Mouse (Mus musculus): ENCODE results near the gene Kif24. TPM values are rescaled to one million over a fixed set of nuclear protein-coding genes. Genes with fewer than 3 reads are reported as not detected.

The Kif24 gene
- polyA plus RNA-seq, 1 experiment from 2014 or later, result 9.6 TPM

DNA sequence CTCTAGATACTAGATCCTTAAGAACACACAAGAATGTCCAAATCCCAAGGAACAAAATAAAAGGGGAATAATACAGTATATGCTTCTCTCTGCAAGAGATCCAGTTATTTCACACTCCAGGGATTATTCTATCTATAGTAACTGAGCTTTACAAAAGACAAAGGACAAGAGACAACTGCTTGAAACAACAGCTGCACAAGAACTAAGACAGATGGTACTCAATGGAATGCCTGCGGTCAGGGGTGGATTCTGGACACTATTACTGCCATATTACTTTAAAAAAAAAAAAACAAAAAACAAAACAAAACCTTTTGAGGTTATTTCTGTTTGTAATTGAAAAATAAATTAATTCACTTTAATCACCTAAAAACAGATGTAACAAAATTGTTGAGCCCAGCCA lies 4.0 kb downstream of the Kif24 start:
- H3K9ac ChIP-seq, result no peak overlapping the region
- ATAC-seq (ENCODE audit: low FRiP score), result no peak
- H3K9me3 ChIP-seq (replicated peaks), result no peaks in the 10 kb centered on the region
- no peaks in the 10 kb centered on the region for H3K27me3 ChIP-seq
- no peaks in the 10 kb centered on the region for H3K36me3 ChIP-seq
- no peak overlapping the region for H3K4me3 ChIP-seq
- H3K27ac ChIP-seq, result no peak overlapping the region
- 92% methylated on average over 1 of the region's 1 CpGs for WGBS
- H3K4me1 ChIP-seq, result peaks cover 8% of the 10 kb centered on the region; the same call in 1 of the 2 replicates
- H3K4me2 ChIP-seq (replicated peaks), result no peak overlapping the region

DNA sequence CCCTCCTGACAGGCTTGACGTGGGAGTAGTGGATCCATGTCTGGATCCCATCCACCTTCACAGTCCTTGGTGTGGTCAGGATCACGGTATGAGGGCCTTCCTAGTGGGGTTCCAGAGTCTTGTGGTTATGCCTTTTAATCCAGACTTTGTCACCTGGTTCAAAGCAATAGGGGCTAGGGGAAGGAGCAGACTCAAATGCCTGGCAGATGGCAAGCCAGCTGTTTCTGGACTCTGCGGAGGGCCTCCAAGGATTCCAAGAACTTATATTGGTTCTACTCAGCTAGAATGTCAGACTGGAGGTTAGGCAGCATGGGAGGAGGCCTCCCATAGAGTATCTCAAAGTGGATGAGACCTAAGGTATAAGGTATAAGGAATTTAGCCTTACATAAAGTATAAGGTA lies 17.1 kb downstream of the Kif24 start:
- Histone ChIP-seq H3K4me3 (no peak overlapping the region), H3K9me3 (replicated peaks) (no peaks in the 10 kb centered on the region), H3K4me1 (no peaks in the 10 kb centered on the region), H3K27ac (no peak overlapping the region), H3K4me2 (replicated peaks) (no peak overlapping the region), H3K27me3 (no peaks in the 10 kb centered on the region), H3K36me3 (no peaks in the 10 kb centered on the region), H3K9ac (no peak overlapping the region)
- ATAC-seq (ENCODE audit: low FRiP score), result no peak
- 96% methylated on average over 3 of the region's 3 CpGs for WGBS

DNA sequence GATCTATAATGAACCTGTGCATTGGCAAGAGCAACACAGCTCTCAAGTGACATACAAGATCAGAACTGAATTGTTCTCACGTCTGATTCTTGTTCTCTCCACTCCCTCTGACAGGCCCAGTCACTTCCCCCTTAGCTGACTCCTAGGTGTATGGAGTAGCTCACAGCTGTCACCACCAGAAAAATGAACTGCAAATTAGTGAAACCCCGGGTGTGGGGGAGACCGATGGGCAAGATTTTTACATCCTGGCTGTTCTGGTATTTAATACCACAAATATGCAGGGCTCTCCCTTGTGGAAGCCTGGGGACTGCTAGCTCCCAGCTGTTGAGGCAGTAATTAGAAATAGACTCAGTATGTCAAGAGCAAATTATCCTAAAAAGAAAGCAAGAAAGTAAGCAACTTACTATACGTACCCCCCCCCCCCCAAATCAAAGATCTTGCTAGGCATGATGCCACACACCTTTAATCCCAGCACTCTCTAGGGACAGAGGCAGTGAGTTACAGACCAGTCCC lies 21.8 kb downstream of the Kif24 start:
- no peak for ATAC-seq (ENCODE audit: low FRiP score)
- 80% methylated on average over 4 of the region's 4 CpGs for WGBS

DNA sequence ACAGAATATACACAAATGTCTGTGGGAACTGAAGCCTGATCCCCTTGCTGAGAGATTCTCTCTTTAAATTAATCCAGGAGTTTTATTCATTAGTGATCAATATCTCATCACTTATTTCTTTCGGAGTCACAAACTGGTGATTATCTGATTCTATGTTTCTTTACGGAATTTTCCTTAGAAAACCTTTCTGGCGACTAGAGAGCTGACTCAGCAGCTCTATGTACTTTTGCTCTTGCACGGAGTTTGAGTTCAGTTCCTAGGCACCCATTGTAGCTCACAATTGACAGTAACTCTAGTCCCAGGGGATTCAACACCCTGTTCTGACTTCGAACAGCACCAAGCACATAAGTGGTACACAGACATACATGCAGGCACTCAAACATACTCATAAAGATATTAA lies 25.8 kb downstream of the Kif24 start:
- Histone ChIP-seq H3K4me3 (no peak overlapping the region), H3K36me3 (no peaks in the 10 kb centered on the region), H3K27me3 (no peaks in the 10 kb centered on the region), H3K9me3 (replicated peaks) (no peaks in the 10 kb centered on the region), H3K4me2 (replicated peaks) (no peak overlapping the region), H3K27ac (no peak overlapping the region), H3K9ac (no peak overlapping the region), H3K4me1 (no peaks in the 10 kb centered on the region)
- 88% methylated on average over 5 of the region's 5 CpGs for WGBS
- ATAC-seq (ENCODE audit: low FRiP score), result no peak

More for the DNA sequence above, 21.8 kb downstream of the Kif24 start:
- Histone ChIP-seq H3K36me3 (no peaks in the 10 kb centered on the region), H3K27me3 (no peaks in the 10 kb centered on the region), H3K9ac (no peak overlapping the region), H3K4me1 (no peaks in the 10 kb centered on the region), H3K27ac (no peak overlapping the region), H3K4me2 (replicated peaks) (no peak overlapping the region), H3K9me3 (replicated peaks) (no peaks in the 10 kb centered on the region), H3K4me3 (no peak overlapping the region)

DNA sequence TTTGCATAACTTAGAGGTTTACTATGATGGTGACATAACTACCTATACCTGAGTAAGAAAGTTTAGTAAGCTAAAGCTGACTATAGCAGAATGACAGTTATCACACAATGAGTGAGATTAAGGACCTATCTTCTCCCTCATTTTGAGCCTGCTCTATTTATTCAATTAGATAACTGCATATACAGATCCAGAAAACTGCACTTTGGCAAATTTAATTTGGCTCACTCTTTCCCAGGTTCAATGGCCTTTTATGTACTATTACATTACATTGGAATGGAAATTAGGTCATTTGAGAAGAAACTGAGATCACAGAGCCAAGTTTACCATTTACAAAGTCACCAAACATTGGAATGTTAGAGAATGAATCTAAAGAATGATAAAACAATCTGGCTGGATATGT lies 47.7 kb downstream of the Kif24 start:
- ATAC-seq (ENCODE audit: low FRiP score), result no peak
- no peaks in the 10 kb centered on the region for H3K36me3 ChIP-seq
- H3K4me3 ChIP-seq, result no peak overlapping the region
- H3K9ac ChIP-seq, result no peak overlapping the region
- H3K4me2 ChIP-seq (replicated peaks), result no peak overlapping the region
- H3K9me3 ChIP-seq (replicated peaks), result no peaks in the 10 kb centered on the region
- no peak overlapping the region for H3K27ac ChIP-seq
- no peaks in the 10 kb centered on the region for H3K4me1 ChIP-seq
- H3K27me3 ChIP-seq, result no peaks in the 10 kb centered on the region

DNA sequence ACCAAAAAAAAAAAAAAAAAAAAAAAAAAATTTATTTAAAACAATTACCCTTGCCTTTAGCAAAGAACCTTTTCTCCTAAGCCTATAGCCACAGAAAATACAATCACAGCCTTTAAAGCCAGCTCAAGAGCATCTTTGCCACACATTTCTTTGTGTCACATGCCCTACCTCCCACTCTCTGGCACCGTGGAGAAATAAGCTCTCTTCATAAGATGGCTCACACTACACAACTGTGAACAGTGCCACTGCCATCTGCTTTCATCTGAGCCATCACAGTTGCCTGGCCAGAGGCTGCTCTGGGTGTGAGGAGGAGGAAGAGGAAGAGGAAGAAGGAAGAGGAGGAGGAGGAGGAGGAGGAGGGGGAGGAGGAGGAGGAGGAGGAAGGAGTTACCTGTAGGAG lies 55.3 kb downstream of the Kif24 start:
- Histone ChIP-seq H3K4me2 (replicated peaks) (no peak overlapping the region), H3K36me3 (0 out of 2 replicates have a peak, but pooled peaks cover 9% of the 10 kb centered on the region), H3K9ac (no peak overlapping the region), H3K4me1 (no peaks in the 10 kb centered on the region), H3K9me3 (replicated peaks) (no peaks in the 10 kb centered on the region), H3K27me3 (no peaks in the 10 kb centered on the region), H3K27ac (no peak overlapping the region), H3K4me3 (no peak overlapping the region)
- ATAC-seq (ENCODE audit: low FRiP score), result no peak
- 97% methylated on average over 1 of the region's 1 CpGs for whole genome bisulfite sequencing

DNA sequence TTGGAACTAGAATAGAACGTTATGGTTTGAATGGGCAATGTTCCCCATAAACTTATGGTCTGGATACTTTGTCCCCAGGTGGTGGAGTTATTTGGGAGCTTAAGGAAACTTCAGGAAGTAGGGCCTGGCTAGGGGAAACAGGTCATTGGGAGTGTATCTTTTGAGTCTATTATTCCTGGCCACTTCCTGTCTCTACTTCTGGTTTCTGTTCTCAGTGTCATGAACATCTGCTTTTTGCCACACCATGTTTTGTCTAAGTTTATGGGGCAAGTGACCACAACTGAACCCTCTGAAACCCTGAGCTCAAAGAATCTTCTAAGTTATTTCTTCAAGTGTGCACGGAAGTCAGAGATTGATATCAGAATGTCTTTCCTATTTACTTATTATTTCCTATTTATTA lies 57.3 kb downstream of the Kif24 start:
- ATAC-seq (ENCODE audit: low FRiP score), result no peak
- WGBS, result 96% methylated on average over 2 of the region's 2 CpGs
- no peaks in the 10 kb centered on the region for H3K9me3 ChIP-seq (replicated peaks)
- H3K4me2 ChIP-seq (replicated peaks), result no peak overlapping the region
- H3K36me3 ChIP-seq, result 0 out of 2 replicates have a peak, but pooled peaks cover 9% of the 10 kb centered on the region
- no peak overlapping the region for H3K9ac ChIP-seq
- no peaks in the 10 kb centered on the region for H3K27me3 ChIP-seq
- no peak overlapping the region for H3K27ac ChIP-seq
- no peak overlapping the region for H3K4me3 ChIP-seq
- H3K4me1 ChIP-seq, result no peaks in the 10 kb centered on the region

DNA sequence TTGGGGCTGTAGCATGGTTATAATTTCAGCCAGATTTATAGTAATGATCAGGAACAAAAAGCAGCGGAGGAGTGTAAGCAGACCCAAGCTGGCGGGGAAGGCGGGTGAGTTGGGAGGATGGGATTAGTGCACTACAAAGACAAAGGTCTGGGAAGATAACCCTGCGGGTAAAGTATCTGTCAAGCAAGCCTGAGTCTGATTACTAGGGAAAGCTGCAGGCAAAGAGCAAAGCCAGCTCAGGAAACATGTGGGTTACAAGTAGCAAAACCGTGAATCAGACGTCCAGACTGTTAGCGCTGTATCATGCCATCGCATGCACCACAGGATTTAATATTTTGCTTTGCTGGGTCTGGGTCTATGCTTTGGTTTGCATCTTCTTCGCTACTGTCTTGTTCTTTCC lies 58.1 kb downstream of the Kif24 start:
- no peaks in the 10 kb centered on the region for H3K27me3 ChIP-seq
- H3K27ac ChIP-seq, result no peak overlapping the region
- WGBS, result 91% methylated on average over 9 of the region's 9 CpGs
- H3K4me3 ChIP-seq, result no peak overlapping the region
- no peaks in the 10 kb centered on the region for H3K9me3 ChIP-seq (replicated peaks)
- 0 out of 2 replicates have a peak, but pooled peaks cover 9% of the 10 kb centered on the region for H3K36me3 ChIP-seq
- no peaks in the 10 kb centered on the region for H3K4me1 ChIP-seq
- ATAC-seq (ENCODE audit: low FRiP score), result no peak
- H3K4me2 ChIP-seq (replicated peaks), result no peak overlapping the region
- H3K9ac ChIP-seq, result no peak overlapping the region

DNA sequence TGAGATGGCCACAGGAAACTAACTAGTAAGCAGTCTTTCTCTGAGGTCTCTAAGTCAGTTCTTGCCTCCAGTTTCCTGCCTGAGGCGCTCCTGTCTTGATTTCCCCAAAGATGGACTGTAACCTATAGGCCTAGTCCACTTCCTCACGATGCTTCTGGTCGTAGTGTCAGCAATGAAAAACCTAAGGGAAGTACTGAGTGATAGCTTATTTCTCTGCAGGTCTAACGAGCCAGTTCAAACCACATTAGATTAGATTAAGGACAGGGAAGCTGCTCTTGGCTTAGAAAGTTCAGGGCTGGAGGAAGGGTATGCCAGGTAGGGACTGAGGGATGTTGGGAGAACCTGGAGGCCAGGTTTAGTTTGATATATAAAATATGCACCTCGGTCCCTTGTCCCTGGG lies 63.1 kb downstream of the Kif24 start:
- H3K27me3 ChIP-seq, result no peaks in the 10 kb centered on the region
- no peak overlapping the region for H3K9ac ChIP-seq
- WGBS, result 91% methylated on average over 5 of the region's 5 CpGs
- H3K36me3 ChIP-seq, result peaks cover 29% of the 10 kb centered on the region
- H3K27ac ChIP-seq, result no peak overlapping the region
- H3K4me1 ChIP-seq, result no peaks in the 10 kb centered on the region
- H3K4me2 ChIP-seq (replicated peaks), result no peak overlapping the region
- H3K9me3 ChIP-seq (replicated peaks), result no peaks in the 10 kb centered on the region
- ATAC-seq (ENCODE audit: low FRiP score), result no peak
- H3K4me3 ChIP-seq, result no peak overlapping the region

DNA sequence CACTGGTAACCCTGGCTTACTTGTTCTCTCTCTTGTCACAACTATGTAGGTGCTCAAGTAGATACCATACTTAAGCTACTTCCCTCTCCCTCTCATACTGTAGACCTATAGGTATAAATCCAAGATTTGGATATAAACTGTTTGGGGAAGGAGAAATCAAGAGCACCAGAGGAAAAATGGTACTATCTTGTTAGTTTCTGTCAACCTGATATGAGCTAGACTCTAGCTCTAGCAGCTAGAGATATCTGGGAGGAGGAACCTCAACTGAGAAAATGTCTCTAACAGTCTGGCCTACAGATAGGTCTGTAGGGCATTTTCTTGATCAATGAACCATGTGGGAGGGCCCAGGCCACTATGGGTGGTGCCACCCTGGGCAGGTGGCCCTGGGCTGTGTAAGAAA lies 63.5 kb downstream of the Kif24 start:
- no peak overlapping the region for H3K9ac ChIP-seq
- no peak for ATAC-seq (ENCODE audit: low FRiP score)
- H3K4me1 ChIP-seq, result no peaks in the 10 kb centered on the region
- H3K4me2 ChIP-seq (replicated peaks), result no peak overlapping the region
- H3K4me3 ChIP-seq, result no peak overlapping the region
- H3K36me3 ChIP-seq, result peaks cover 29% of the 10 kb centered on the region
- no peaks in the 10 kb centered on the region for H3K9me3 ChIP-seq (replicated peaks)
- no peak overlapping the region for H3K27ac ChIP-seq
- no peaks in the 10 kb centered on the region for H3K27me3 ChIP-seq

DNA sequence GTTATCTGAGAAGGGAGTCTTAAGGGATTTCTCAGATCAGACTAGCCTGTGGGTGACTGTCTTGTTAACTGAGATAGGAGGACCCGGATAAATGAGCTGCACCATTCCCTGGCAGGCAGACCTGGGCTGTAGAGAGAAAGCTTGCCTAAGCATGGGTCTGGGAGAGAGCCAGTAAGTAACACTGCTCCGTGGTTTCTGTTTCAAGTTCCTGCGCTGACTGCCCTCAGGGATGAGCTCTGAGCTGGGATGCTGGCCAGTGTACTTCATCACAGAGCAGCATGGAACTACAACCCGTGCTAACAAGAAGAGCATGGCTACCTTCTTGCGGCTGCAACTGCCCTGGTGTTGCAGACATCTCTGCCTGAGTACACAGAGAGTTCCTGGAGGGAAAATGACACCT lies 64.8 kb downstream of the Kif24 start:
- H3K4me3 ChIP-seq, result no peak overlapping the region
- H3K27me3 ChIP-seq, result no peaks in the 10 kb centered on the region
- H3K9ac ChIP-seq, result no peak overlapping the region
- no peak overlapping the region for H3K27ac ChIP-seq
- no peaks in the 10 kb centered on the region for H3K4me1 ChIP-seq
- H3K9me3 ChIP-seq (replicated peaks), result no peaks in the 10 kb centered on the region
- WGBS, result 90% methylated on average over 5 of the region's 5 CpGs
- peaks cover 34% of the 10 kb centered on the region for H3K36me3 ChIP-seq
- H3K4me2 ChIP-seq (replicated peaks), result no peak overlapping the region
- no peak for ATAC-seq (ENCODE audit: low FRiP score)

DNA sequence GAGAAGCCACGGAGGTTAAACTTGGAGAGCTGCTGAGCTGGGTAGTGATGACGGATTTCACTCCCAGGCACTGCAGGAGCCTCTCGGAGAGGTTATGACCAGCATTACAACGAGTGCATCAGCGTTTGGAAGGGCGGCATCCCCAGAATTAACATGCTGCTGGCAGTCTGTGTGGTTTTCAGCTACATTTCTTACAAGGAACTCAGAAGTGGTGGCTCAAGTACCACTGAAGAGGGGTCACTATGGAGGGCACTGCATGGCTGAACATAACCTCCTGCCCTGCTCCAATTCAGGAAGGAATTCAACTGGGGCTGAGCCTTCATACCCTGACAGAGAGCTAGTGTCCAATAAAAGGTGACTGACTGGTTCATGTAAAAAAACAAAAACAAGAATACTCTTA lies 66.3 kb downstream of the Kif24 start:
- Histone ChIP-seq H3K4me1 (no peaks in the 10 kb centered on the region), H3K9me3 (replicated peaks) (no peaks in the 10 kb centered on the region), H3K36me3 (peaks cover 48% of the 10 kb centered on the region), H3K4me2 (replicated peaks) (no peak overlapping the region), H3K4me3 (no peak overlapping the region), H3K27me3 (no peaks in the 10 kb centered on the region), H3K9ac (no peak overlapping the region), H3K27ac (no peak overlapping the region)
- 84% methylated on average over 6 of the region's 6 CpGs for WGBS
- ATAC-seq (ENCODE audit: low FRiP score), result no peak

DNA sequence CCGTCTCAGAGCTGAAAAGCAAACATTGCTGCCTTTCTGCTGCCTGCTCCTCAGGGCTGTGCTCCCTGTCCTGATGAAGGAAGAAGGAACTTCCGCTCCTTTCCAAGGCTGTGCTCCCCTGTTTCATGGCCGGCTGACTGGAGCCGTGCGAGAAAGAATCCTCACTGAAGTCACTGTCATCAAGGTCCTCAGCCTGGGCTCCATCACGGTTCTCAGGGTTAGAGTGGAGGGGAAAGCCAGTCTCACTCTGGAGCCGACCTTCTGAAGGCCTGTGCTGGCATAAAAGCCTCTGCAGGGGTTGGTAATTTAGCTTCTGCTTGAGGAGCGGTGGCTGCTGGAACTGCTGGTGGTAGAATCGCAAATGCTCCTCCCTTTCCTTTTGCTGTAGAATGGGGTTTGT lies 70.0 kb downstream of the Kif24 start:
- H3K9me3 ChIP-seq (replicated peaks), result no peaks in the 10 kb centered on the region
- no peak overlapping the region for H3K4me3 ChIP-seq
- H3K27ac ChIP-seq, result no peak overlapping the region
- H3K27me3 ChIP-seq, result no peaks in the 10 kb centered on the region
- H3K9ac ChIP-seq, result no peak overlapping the region
- no peak for ATAC-seq (ENCODE audit: low FRiP score)
- no peaks in the 10 kb centered on the region for H3K4me1 ChIP-seq
- WGBS, result 79% methylated on average over 9 of the region's 9 CpGs
- no peak overlapping the region for H3K4me2 ChIP-seq (replicated peaks)
- peaks cover 66% of the 10 kb centered on the region for H3K36me3 ChIP-seq
